Mouse (Mus musculus) heart, embryonic 14.5 days (tissue): ENCODE data around the gene Arsb. TPM values are rescaled to one million over a fixed set of nuclear protein-coding genes. Genes with fewer than 3 reads are reported as not detected.
A peak's percentile ranks its signal among the peaks of the same experiment; 100 is the strongest.

Experiments
- ATAC-seq: fragments of 200-750 bp; cut with Nextera tagmentation; 2 replicates; pipeline ENCODE4 v1.8.0; 2017; ENCODE audit warnings: low read depth, moderate TSS enrichment; ENCODE audit not compliant: insufficient number of reproducible peaks, insufficient read depth, low FRiP score
- H3K27ac ChIP-seq, 2 experiments: fragments of 200-500 bp in 1 of 2; fragments of 300-500 bp in 1 of 2; sonication (generic) in 1 of 2; replicated peaks in 1 of 2; 2 replicates each; pipeline ENCODE4 v1.5.1; 2012 to 2014; ENCODE audit warnings: low read depth in 2 of 2, low read length in 2 of 2, control low read depth in 1 of 2, mild to moderate bottlenecking in 1 of 2, mixed read lengths in 1 of 2; ENCODE audit not compliant: control insufficient read depth in 1 of 2, insufficient read depth in 1 of 2
- H3K27me3 ChIP-seq: fragments of 300-500 bp; sonication (generic); 2 replicates; pipeline ENCODE4 v1.6.1; 2014; ENCODE audit warnings: mild to moderate bottlenecking, low read length, control low read depth; ENCODE audit not compliant: control insufficient read depth, insufficient read depth
- H3K36me3 ChIP-seq: fragments of 300-500 bp; sonication (generic); 2 replicates; pipeline ENCODE4 v1.6.1; 2014; ENCODE audit warnings: mild to moderate bottlenecking, control low read depth, low read length, mixed read lengths; ENCODE audit not compliant: control insufficient read depth, insufficient read depth
- H3K4me1 ChIP-seq, 2 experiments: fragments of 200-500 bp in 1 of 2; fragments of 300-500 bp in 1 of 2; sonication (generic) in 1 of 2; 2 replicates each; pipeline ENCODE4 v1.6.1; 2012 to 2014; ENCODE audit warnings: low read length in 2 of 2, control low read depth in 1 of 2, mixed read lengths in 1 of 2; ENCODE audit not compliant: control insufficient read depth in 2 of 2, insufficient read depth in 2 of 2
- H3K4me2 ChIP-seq: fragments of 300-500 bp; sonication (generic); 2 replicates; pipeline ENCODE4 v1.6.1; 2014; ENCODE audit warnings: mild to moderate bottlenecking, low read length
- H3K4me3 ChIP-seq, 2 experiments: fragments of 200-500 bp in 1 of 2; fragments of 300-500 bp in 1 of 2; sonication (generic) in 1 of 2; 2 replicates each; pipeline ENCODE4 v1.5.1; 2012 to 2014; ENCODE audit warnings: low read length in 2 of 2, mild to moderate bottlenecking in 2 of 2, control low read depth in 1 of 2, low read depth in 1 of 2, moderate library complexity in 1 of 2; ENCODE audit not compliant: control insufficient read depth in 1 of 2, insufficient read depth in 1 of 2
- H3K9ac ChIP-seq: fragments of 300-500 bp; sonication (generic); 2 replicates; pipeline ENCODE4 v1.6.1; 2014; ENCODE audit warnings: mild to moderate bottlenecking, low read length
- H3K9me3 ChIP-seq: fragments of 300-500 bp; sonication (generic); 2 replicates; pipeline ENCODE4 v1.6.1; 2016; ENCODE audit warnings: low read length, control low read depth; ENCODE audit not compliant: control insufficient read depth
- WGBS: fragments of 180-500 bp; shearing (Covaris S2); extraction: QIAGEN DNeasy Blood & Tissue Kit; methylation state at CpG from one replicate; pipeline ENCODE4 v1.1.7; 2014; 5-methylcytosine and 5-hydroxymethylcytosine counted together
- polyA plus RNA-seq: library from polyadenylated mRNA; unstranded; fragments of >200 nt; fragmentation: Nextera tagmentation; extraction: Ambion mirVana; gene quantifications from 2 replicates; pipeline ENCODE4 v1.2.1, GENCODE M21; 2014

Arsb gene
- polyA plus RNA-seq, 1 experiment from 2014 or later: 10.0 TPM

- 89% methylated on average over 11 of the region's 11 CpGs for WGBS
- Histone ChIP-seq H3K9ac (no peak overlapping the region), H3K27ac (no peak overlapping the region)
These were observed 43.7 kb downstream of the Arsb start for GRCm38 (mm10) chr13:93815128-93815527.

GRCm38 (mm10) chr13:93816127-93816526 lies 44.7 kb downstream of the Arsb start:
- Histone ChIP-seq H3K4me3 (no peak overlapping the region), H3K36me3 (no peaks in the 10 kb centered on the region), H3K27me3 (no peaks in the 10 kb centered on the region), H3K9me3 (0 out of 2 replicates have a peak, but pooled peaks cover 2% of the 10 kb centered on the region), H3K9ac (no peak overlapping the region), H3K4me1 (no peaks in the 10 kb centered on the region), H3K4me2 (no peak overlapping the region), H3K27ac (no peak overlapping the region)
- ATAC-seq: no peak
- WGBS: 92% methylated on average over 2 of the region's 2 CpGs

More at GRCm38 (mm10) chr13:93815128-93815527, 43.7 kb downstream of the Arsb start:
- Histone ChIP-seq H3K9me3 (0 out of 2 replicates have a peak, but pooled peaks cover 2% of the 10 kb centered on the region), H3K4me1 (no peaks in the 10 kb centered on the region), H3K4me3 (no peak overlapping the region), H3K4me2 (no peak overlapping the region), H3K27me3 (no peaks in the 10 kb centered on the region), H3K36me3 (no peaks in the 10 kb centered on the region)
- ATAC-seq: no peak

- no peak overlapping the region for H3K27ac ChIP-seq
- WGBS: 46% methylated on average over 9 of the region's 9 CpGs
- no peak overlapping the region for H3K4me3 ChIP-seq
- H3K4me1 ChIP-seq: peaks cover under 1 to 3% of the 10 kb centered on the region in 2 experiments; a peak in 2 of 4 replicates
- no peak overlapping the region for H3K4me2 ChIP-seq
- 0 out of 2 replicates have a peak, but pooled peaks cover 2% of the 10 kb centered on the region for H3K9me3 ChIP-seq
- H3K9ac ChIP-seq: no peak overlapping the region
- H3K36me3 ChIP-seq: no peaks in the 10 kb centered on the region
- no peaks in the 10 kb centered on the region for H3K27me3 ChIP-seq
- ATAC-seq: no peak
These were observed 45.4 kb downstream of the Arsb start for GRCm38 (mm10) chr13:93816688-93817331.

GRCm38 (mm10) chr13:93820173-93820572 lies 48.7 kb downstream of the Arsb start:
- Histone ChIP-seq H3K9ac (no peak overlapping the region), H3K27me3 (no peaks in the 10 kb centered on the region), H3K27ac (no peak overlapping the region), H3K4me2 (no peak overlapping the region), H3K9me3 (0 out of 2 replicates have a peak, but pooled peaks cover 2% of the 10 kb centered on the region), H3K36me3 (no peaks in the 10 kb centered on the region), H3K4me1 (peaks cover 2 to 5% of the 10 kb centered on the region in 2 experiments; a peak in 2 of 4 replicates), H3K4me3 (no peak overlapping the region)
- 79% methylated on average over 4 of the region's 4 CpGs for WGBS
- ATAC-seq: no peak

- ATAC-seq: 0 out of 2 replicates have a peak, but pooled peaks have one; percentile 31
- no peaks in the 10 kb centered on the region for H3K36me3 ChIP-seq
- H3K4me1 ChIP-seq: peaks cover 2 to 5% of the 10 kb centered on the region in 2 experiments; a peak in 2 of 4 replicates
- no peak overlapping the region for H3K4me2 ChIP-seq
- H3K4me3 ChIP-seq: no peak overlapping the region
- H3K9ac ChIP-seq: no peak overlapping the region
- no peaks in the 10 kb centered on the region for H3K27me3 ChIP-seq
- H3K9me3 ChIP-seq: 0 out of 2 replicates have a peak, but pooled peaks cover 2% of the 10 kb centered on the region
- H3K27ac ChIP-seq: no peak overlapping the region
- WGBS: 46% methylated on average over 6 of the region's 6 CpGs
These were observed 50.6 kb downstream of the Arsb start for GRCm38 (mm10) chr13:93822001-93822400.

GRCm38 (mm10) chr13:93825792-93826558 lies 54.5 kb downstream of the Arsb start:
- no peak for ATAC-seq
- H3K27me3 ChIP-seq: no peaks in the 10 kb centered on the region
- 81% methylated on average over 7 of the region's 7 CpGs for WGBS
- no peak overlapping the region for H3K4me2 ChIP-seq
- H3K9ac ChIP-seq: no peak overlapping the region
- H3K4me3 ChIP-seq: no peak overlapping the region
- peaks cover 2 to 10% of the 10 kb centered on the region in 2 experiments; a peak in 2 of 4 replicates for H3K4me1 ChIP-seq
- no peak overlapping the region for H3K27ac ChIP-seq
- H3K36me3 ChIP-seq: no peaks in the 10 kb centered on the region
- no peaks in the 10 kb centered on the region for H3K9me3 ChIP-seq

GRCm38 (mm10) chr13:93827745-93828144 lies 56.3 kb downstream of the Arsb start:
- H3K4me2 ChIP-seq: no peak overlapping the region
- H3K36me3 ChIP-seq: no peaks in the 10 kb centered on the region
- no peaks in the 10 kb centered on the region; the same call in 1 of the 2 replicates for H3K9me3 ChIP-seq
- no peak for ATAC-seq
- no peak overlapping the region for H3K4me3 ChIP-seq
- no peak overlapping the region for H3K27ac ChIP-seq
- WGBS: 85% methylated on average over 2 of the region's 2 CpGs
- no peak overlapping the region for H3K9ac ChIP-seq
- H3K4me1 ChIP-seq: 0 out of 4 replicates have a peak, but pooled peaks cover 0 to 5% of the 10 kb centered on the region in 2 experiments
- no peaks in the 10 kb centered on the region for H3K27me3 ChIP-seq
